Mouse (Mus musculus) MEL (cell line): ENCODE measurements at regions not wholly inside any gene's neighbourhood (a gene's known extent, or its start where the extent isn't known, plus 50 kb on each side); places are given as distances from the start of the nearest gene placed in this dataset.

Experiments used
- DNase-seq: peaks from one replicate; pipeline ENCODE4 v3.0.0; 2011; ENCODE audit warnings: low read depth, low spot score
- H3K27ac ChIP-seq: 2 replicates; pipeline ENCODE4 v1.5.1; 2012; ENCODE audit warnings: low read depth, mild to moderate bottlenecking, control low read depth, low read length, moderate library complexity; ENCODE audit not compliant: control insufficient read depth
- H3K27me3 ChIP-seq, 2 experiments: fragments of 150-350 bp in 1 of 2; sonication (generic) in 1 of 2; 2 replicates each; pipeline ENCODE4 v1.6.1; 2012; ENCODE audit warnings: low read length in 2 of 2, mild to moderate bottlenecking in 2 of 2, improper control_type of control experiment in 1 of 2, moderate library complexity in 1 of 2; ENCODE audit not compliant: insufficient read depth in 2 of 2, control insufficient read depth in 1 of 2
- H3K36me3 ChIP-seq, 2 experiments: 2 replicates each; pipeline ENCODE4 v1.6.1; 2012 to 2014; ENCODE audit warnings: low read length in 2 of 2, improper control_type of control experiment in 1 of 2, inconsistent platforms in 1 of 2, mild to moderate bottlenecking in 1 of 2; ENCODE audit not compliant: insufficient read depth in 2 of 2, control insufficient read depth in 1 of 2
- H3K4me1 ChIP-seq, 2 experiments: fragments of 150-350 bp in 1 of 2; sonication (generic) in 1 of 2; 2 replicates each; pipeline ENCODE4 v1.6.1; 2012; ENCODE audit warnings: low read length in 2 of 2, improper control_type of control experiment in 1 of 2, mild to moderate bottlenecking in 1 of 2; ENCODE audit not compliant: insufficient read depth in 2 of 2, control insufficient read depth in 1 of 2
- H3K4me3 ChIP-seq, 2 experiments: fragments of 150-350 bp in 1 of 2; sonication (generic) in 1 of 2; 2 replicates each; pipeline ENCODE4 v1.5.1; 2012; ENCODE audit warnings: low read depth in 2 of 2, low read length in 2 of 2, mild to moderate bottlenecking in 2 of 2, moderate library complexity in 2 of 2, control low read depth in 1 of 2, improper control_type of control experiment in 1 of 2; ENCODE audit not compliant: control insufficient read depth in 1 of 2, insufficient read depth in 1 of 2
- H3K79me2 ChIP-seq: 2 replicates; pipeline ENCODE4 v1.6.1; 2012; ENCODE audit warnings: mild to moderate bottlenecking, low read length, moderate library complexity; ENCODE audit not compliant: control insufficient read depth, poor library complexity, insufficient read depth
- H3K9ac ChIP-seq: 2 replicates; pipeline ENCODE4 v1.6.1; 2012; ENCODE audit warnings: low read depth, mild to moderate bottlenecking, control low read depth, low read length, moderate library complexity; ENCODE audit not compliant: control insufficient read depth, poor library complexity, severe bottlenecking
- H3K9me3 ChIP-seq: fragments of 150-350 bp; sonication (generic); replicated peaks from 2 replicates; pipeline ENCODE4 v1.6.1; 2012; ENCODE audit warnings: mild to moderate bottlenecking, low read length, improper control_type of control experiment, moderate library complexity; ENCODE audit not compliant: insufficient read depth
- BHLHE40 ChIP-seq: IDR thresholded peaks from 2 replicates; pipeline ENCODE4 v1.6.1; 2012; ENCODE audit warnings: low read depth, mild to moderate bottlenecking, inconsistent platforms, low read length, improper control_type of control experiment, borderline replicate concordance
- CHD1 ChIP-seq: IDR thresholded peaks from 2 replicates; pipeline ENCODE4 v1.6.1; 2012; ENCODE audit warnings: low read depth, mild to moderate bottlenecking, inconsistent platforms, low read length, improper control_type of control experiment
- CHD2 ChIP-seq: IDR thresholded peaks from 2 replicates; pipeline ENCODE4 v1.6.1; 2011; ENCODE audit warnings: low read length, improper control_type of control experiment
- CTCF ChIP-seq, 3 experiments: IDR thresholded peaks in 2 of 3; conservative IDR thresholded peaks in 1 of 3; 2 replicates each; pipeline ENCODE4 v1.5.1; 2011 to 2012; ENCODE audit warnings: low read length in 3 of 3, low read depth in 2 of 3, mild to moderate bottlenecking in 2 of 3, improper control_type of control experiment in 1 of 3, inconsistent platforms in 1 of 3, mixed read lengths in 1 of 3, moderate library complexity in 1 of 3; ENCODE audit not compliant: control insufficient read depth in 1 of 3, insufficient read depth in 1 of 3, poor library complexity in 1 of 3, severe bottlenecking in 1 of 3
- ELF1 ChIP-seq: IDR thresholded peaks from 2 replicates; pipeline ENCODE4 v1.6.1; 2014; ENCODE audit warnings: low read depth, mild to moderate bottlenecking, inconsistent platforms, low read length, improper control_type of control experiment, moderate library complexity
- ETS1 ChIP-seq: IDR thresholded peaks from 2 replicates; pipeline ENCODE4 v1.6.1; 2012; ENCODE audit warnings: low read depth, mild to moderate bottlenecking, inconsistent platforms, low read length, improper control_type of control experiment, moderate library complexity
- GATA1 ChIP-seq: IDR thresholded peaks from 2 replicates; pipeline ENCODE4 v1.6.1; 2011; ENCODE audit warnings: low read depth, low read length, improper control_type of control experiment
- HCFC1 ChIP-seq: IDR thresholded peaks from 2 replicates; pipeline ENCODE4 v1.6.1; 2012; ENCODE audit warnings: low read depth, mild to moderate bottlenecking, inconsistent platforms, low read length, improper control_type of control experiment, moderate library complexity
- KAT2A ChIP-seq: conservative IDR thresholded peaks from 2 replicates; pipeline ENCODE4 v1.6.1; 2012; ENCODE audit warnings: low read depth, low read length, improper control_type of control experiment, inconsistent platforms
- MAFK ChIP-seq: IDR thresholded peaks from 2 replicates; pipeline ENCODE4 v1.6.1; 2011; ENCODE audit warnings: low read depth, mild to moderate bottlenecking, low read length, improper control_type of control experiment, borderline replicate concordance
- MAX ChIP-seq: IDR thresholded peaks from 2 replicates; pipeline ENCODE4 v1.6.1; 2011; ENCODE audit warnings: low read length, improper control_type of control experiment
- MAZ ChIP-seq: IDR thresholded peaks from 2 replicates; pipeline ENCODE4 v1.6.1; 2012; ENCODE audit warnings: low read depth, mild to moderate bottlenecking, inconsistent platforms, low read length, improper control_type of control experiment
- MEF2A ChIP-seq: IDR thresholded peaks from 2 replicates; pipeline ENCODE4 v1.6.1; 2014; ENCODE audit warnings: low read depth, mild to moderate bottlenecking, inconsistent platforms, low read length, improper control_type of control experiment; ENCODE audit not compliant: poor library complexity, insufficient replicate concordance, severe bottlenecking; ENCODE audit errors: extremely low read depth
- MYB ChIP-seq: IDR thresholded peaks from 2 replicates; pipeline ENCODE4 v1.6.1; 2011; ENCODE audit warnings: mild to moderate bottlenecking, low read depth, low read length, improper control_type of control experiment
- MYC ChIP-seq: IDR thresholded peaks from 2 replicates; pipeline ENCODE4 v1.6.1; 2011; ENCODE audit warnings: low read depth, mild to moderate bottlenecking, low read length, improper control_type of control experiment, moderate library complexity
- NRF1 ChIP-seq: IDR thresholded peaks from 2 replicates; pipeline ENCODE4 v1.6.1; 2014; ENCODE audit warnings: low read depth, mild to moderate bottlenecking, inconsistent platforms, low read length, improper control_type of control experiment, moderate library complexity; ENCODE audit not compliant: poor library complexity, insufficient read depth, severe bottlenecking
- POLR2AphosphoS5 ChIP-seq: IDR thresholded peaks from 2 replicates; pipeline ENCODE4 v1.6.1; 2012; ENCODE audit warnings: low read depth, borderline replicate concordance, mild to moderate bottlenecking, inconsistent platforms, low read length, moderate library complexity, mixed read lengths
- RAD21 ChIP-seq: IDR thresholded peaks from 2 replicates; pipeline ENCODE4 v1.6.1; 2011; ENCODE audit warnings: mild to moderate bottlenecking, low read depth, low read length, improper control_type of control experiment
- SMC3 ChIP-seq: IDR thresholded peaks from 2 replicates; pipeline ENCODE4 v1.6.1; 2011; ENCODE audit warnings: low read depth, low read length, improper control_type of control experiment
- TAL1 ChIP-seq: IDR thresholded peaks from 2 replicates; pipeline ENCODE4 v1.6.1; 2012; ENCODE audit warnings: mild to moderate bottlenecking, inconsistent platforms, low read length, moderate library complexity, mixed read lengths
- USF2 ChIP-seq, 2 experiments: IDR thresholded peaks; 2 replicates each; pipeline ENCODE4 v1.6.1; 2011 to 2012; ENCODE audit warnings: improper control_type of control experiment in 2 of 2, low read length in 2 of 2, borderline replicate concordance in 1 of 2, inconsistent platforms in 1 of 2, low read depth in 1 of 2, mild to moderate bottlenecking in 1 of 2; ENCODE audit not compliant: insufficient read depth in 1 of 2
- ZMIZ1 ChIP-seq: IDR thresholded peaks from 2 replicates; pipeline ENCODE4 v1.6.1; 2012; ENCODE audit warnings: low read depth, mild to moderate bottlenecking, inconsistent platforms, low read length, improper control_type of control experiment, moderate library complexity
- ZNF384 ChIP-seq: IDR thresholded peaks from 2 replicates; pipeline ENCODE4 v1.6.1; 2012; ENCODE audit warnings: low read depth, mild to moderate bottlenecking, inconsistent platforms, low read length, improper control_type of control experiment

GRCm38 (mm10) chr9:62212615-62213014 is 69.4 kb downstream of the Spesp1 start:
- Histone ChIP-seq H3K4me1 (no peaks in the 10 kb centered on the region), H3K27ac (no peak overlapping the region), H3K9me3 (no peaks in the 10 kb centered on the region), H3K4me3 (no peak overlapping the region), H3K27me3 (peaks cover 4 to 9% of the 10 kb centered on the region in 2 experiments), H3K79me2 (no peaks in the 10 kb centered on the region), H3K36me3 (no peaks in the 10 kb centered on the region), H3K9ac (no peak overlapping the region)
- TF ChIP-seq ELF1 = no peak
- TF ChIP-seq NRF1 = no peak
- no peak for TF ChIP-seq TAL1
- no peak for TF ChIP-seq MAX
- no peak for TF ChIP-seq ZNF384
- no peak for DNase-seq

- TF ChIP-seq KAT2A = no peak
- no peak for TF ChIP-seq HCFC1
- no peak for TF ChIP-seq MAZ
- TF ChIP-seq ETS1 = no peak
- no peak for TF ChIP-seq CHD1
- no peak for TF ChIP-seq SMC3
- TF ChIP-seq MAFK = no peak
- TF ChIP-seq POLR2AphosphoS5 = no peak
- no peak for TF ChIP-seq CTCF (IDR thresholded peaks at IDR 0.05 in 2 of 3, conservative IDR thresholded peaks at IDR 0.05 in 1 of 3; ENCODE audit: control insufficient read depth in 1 of 3, insufficient read depth in 1 of 3, low read depth in 2 of 3, low read length in 3 of 3, poor library complexity in 1 of 3, severe bottlenecking in 1 of 3)
- TF ChIP-seq MEF2A = no peak
- TF ChIP-seq RAD21 = no peak
- no peak for TF ChIP-seq ZMIZ1
- no peak for TF ChIP-seq USF2 (IDR thresholded peaks at IDR 0.05; ENCODE audit: borderline replicate concordance in 1 of 2, insufficient read depth in 1 of 2, low read depth in 1 of 2, low read length in 2 of 2)
- no peak for TF ChIP-seq MYB
- TF ChIP-seq CHD2 = no peak
- no peak for TF ChIP-seq GATA1
- no peak for TF ChIP-seq MYC
- TF ChIP-seq BHLHE40 = no peak
- Histone ChIP-seq H3K9me3 (no peaks in the 10 kb centered on the region), H3K9ac (no peak overlapping the region), H3K79me2 (no peaks in the 10 kb centered on the region), H3K36me3 (no peaks in the 10 kb centered on the region), H3K27ac (no peak overlapping the region), H3K4me1 (no peaks in the 10 kb centered on the region), H3K4me3 (no peak overlapping the region), H3K27me3 (peaks cover 2 to 10% of the 10 kb centered on the region in 2 experiments; a peak in 3 of 4 replicates)
- DNase-seq = no peak
These were observed 71.2 kb downstream of the Spesp1 start for GRCm38 (mm10) chr9:62210815-62211214.
